Mouse (Mus musculus) liver, embryonic 14 days (tissue): Measurements from ENCODE around the gene Olfr320. TPM values are rescaled to one million over a fixed set of nuclear protein-coding genes. Genes with fewer than 3 reads are reported as not detected.

Experiments
- polyA plus RNA-seq: library from polyadenylated mRNA; depleted of rRNA; stranded (reverse); fragments of >200 nt; gene quantifications from 2 replicates; pipeline ENCODE4 v1.2.3, GENCODE M21; 2012; rRNA removed

Gene Olfr320
- not detected in 2 replicates for polyA plus RNA-seq

DNA sequence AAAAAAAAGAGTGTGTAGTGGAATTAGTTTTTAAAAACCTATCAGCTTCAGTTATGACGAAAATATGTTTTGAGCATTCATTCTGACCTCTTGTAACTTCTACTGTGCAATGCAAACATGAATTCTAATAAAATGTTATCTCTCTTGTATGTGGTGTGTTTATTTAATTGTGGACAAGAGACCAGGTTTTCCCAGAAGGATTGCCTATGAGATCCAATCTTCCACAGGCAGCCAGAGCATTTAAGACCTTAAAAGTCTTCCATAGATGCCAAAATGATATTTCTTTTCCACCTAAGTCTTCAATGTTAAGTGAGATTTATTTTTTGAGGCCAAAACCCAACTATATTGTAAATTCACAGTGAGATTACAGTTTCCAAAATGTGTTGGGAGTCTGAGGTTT, at the start of gene Olfr320:
Gene Olfr320, plus strand, starts transcription at position 301 of the 400 bp plus-strand sequence.

DNA sequence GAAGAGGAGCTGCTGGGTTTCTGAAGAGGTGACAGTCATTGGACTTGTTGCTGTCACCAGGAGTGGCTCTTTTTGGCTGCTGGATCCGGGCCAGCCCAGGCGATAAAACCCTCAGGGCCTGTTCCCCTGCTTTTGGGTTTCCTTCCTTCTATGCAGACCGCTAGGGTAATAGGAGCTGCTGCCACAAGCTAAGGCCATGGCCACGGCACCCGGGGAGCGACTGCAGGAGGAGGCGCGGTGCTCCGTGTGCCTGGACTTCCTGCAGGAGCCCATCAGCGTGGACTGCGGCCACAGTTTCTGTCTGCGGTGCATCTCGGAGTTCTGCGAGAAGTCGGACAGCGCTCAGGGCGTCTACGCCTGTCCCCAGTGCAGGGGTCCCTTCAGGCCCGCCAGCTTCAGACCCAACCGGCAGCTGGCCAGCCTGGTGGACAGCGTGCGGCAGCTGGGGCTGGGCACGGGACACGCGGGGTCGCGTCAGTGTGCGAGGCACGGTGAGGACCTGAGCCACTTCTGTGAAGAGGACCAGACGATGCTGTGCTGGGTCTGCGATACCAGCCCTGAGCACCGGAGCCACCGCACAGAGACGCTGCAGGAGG, 40.5 kb upstream of the Olfr320 start, which contains the start of gene Trim58:
Gene Trim58, plus strand, starts transcription at position 194 of the 596 bp plus-strand sequence.

DNA sequence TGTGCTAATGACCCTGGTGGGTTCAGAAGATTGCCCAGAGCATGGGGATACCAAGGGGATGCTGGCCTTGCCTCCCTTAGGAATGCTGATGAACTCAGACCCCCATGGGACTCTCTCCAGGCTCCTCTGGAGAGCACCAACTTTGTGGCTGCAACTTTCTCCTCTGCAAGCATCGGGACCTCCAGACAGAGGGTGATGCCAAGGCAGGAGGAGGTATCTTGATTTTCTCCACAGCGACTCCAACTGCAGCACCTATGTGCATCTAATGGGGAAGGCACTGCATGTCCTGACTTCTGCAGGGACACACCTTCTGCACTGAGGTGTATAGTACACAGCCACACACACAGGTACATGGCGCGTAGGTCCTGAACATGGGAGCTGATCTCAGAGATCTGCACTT, 22.3 kb upstream of the Olfr320 start, which contains the start of gene Olfr322:
Gene Olfr322, plus strand, starts transcription at position 187 of the 400 bp plus-strand sequence.

DNA sequence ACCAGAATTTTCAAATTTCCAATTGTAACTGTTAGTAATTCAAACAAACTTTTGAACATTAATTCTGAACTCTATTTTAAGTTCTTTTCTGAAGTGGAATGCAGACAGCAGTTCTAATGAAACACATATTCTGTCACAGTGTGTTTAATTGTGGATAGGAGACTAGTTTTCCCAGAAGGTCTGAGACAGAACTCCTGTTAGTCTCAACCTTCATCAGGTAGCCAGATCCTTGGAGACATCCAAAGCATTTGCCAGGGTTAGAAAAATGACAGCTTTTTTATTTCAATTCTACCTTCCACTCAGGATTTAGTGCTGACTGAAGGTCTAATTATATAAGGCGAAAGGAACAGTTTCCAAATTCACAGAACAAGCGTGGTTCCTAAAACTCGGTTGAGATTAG, 18.0 kb downstream of the Olfr320 start, which contains the start of gene Olfr319:
Gene Olfr319, plus strand, starts transcription at position 301 of the 400 bp plus-strand sequence.

GRCm38 (mm10) chr11:58723914-58724313, 43.0 kb downstream of the Olfr320 start, which contains the start of gene Olfr318:
Gene Olfr318, minus strand, starts transcription at chr11:58724014.

Other genes with a start within 250 kb of the Olfr320 start
- gene Gm12253, start 248.5 kb upstream of the Olfr320 start, polyA plus RNA-seq, result not detected in 2 replicates
- gene Lypd9, start 228.2 kb upstream of the Olfr320 start, polyA plus RNA-seq, result not detected in 2 replicates
- gene Olfr30, start 218.8 kb upstream of the Olfr320 start, polyA plus RNA-seq, result not detected in 2 replicates
- not detected in 2 replicates for gene Olfr332, start 188.5 kb upstream of the Olfr320 start, polyA plus RNA-seq
- gene Olfr331, start 178.5 kb upstream of the Olfr320 start, polyA plus RNA-seq, result not detected in 2 replicates
- not detected in 2 replicates for gene Olfr330, start 146.3 kb upstream of the Olfr320 start, polyA plus RNA-seq
- gene Olfr329-ps, start 134.7 kb upstream of the Olfr320 start, polyA plus RNA-seq, result not detected in 2 replicates
- not detected in 2 replicates for gene Olfr328, start 125.5 kb upstream of the Olfr320 start, polyA plus RNA-seq
- gene Olfr224, start 110.5 kb upstream of the Olfr320 start, polyA plus RNA-seq, result not detected in 2 replicates
- not detected in 2 replicates for gene Olfr325, start 103.4 kb upstream of the Olfr320 start, polyA plus RNA-seq
- gene Olfr324, start 86.0 kb upstream of the Olfr320 start, polyA plus RNA-seq, result not detected in 2 replicates
- not detected in 2 replicates for gene 2210407C18Rik, start 65.0 kb upstream of the Olfr320 start, polyA plus RNA-seq
- not detected in 2 replicates for gene Olfr323, start 50.6 kb upstream of the Olfr320 start, polyA plus RNA-seq
- 8.3 and 10.1 TPM in 2 replicates for gene Trim58, start 40.6 kb upstream of the Olfr320 start, polyA plus RNA-seq
- 0.03 TPM in 2 replicates for gene Olfr322, start 22.3 kb upstream of the Olfr320 start, polyA plus RNA-seq
- gene Olfr319, start 18.1 kb downstream of the Olfr320 start, polyA plus RNA-seq, result not detected in 2 replicates
- gene Olfr318, start 42.9 kb downstream of the Olfr320 start, polyA plus RNA-seq, result not detected in 2 replicates
- not detected in 2 replicates for gene Olfr317, start 58.1 kb downstream of the Olfr320 start, polyA plus RNA-seq
- not detected in 2 replicates for gene Olfr316, start 71.6 kb downstream of the Olfr320 start, polyA plus RNA-seq
- not detected in 2 replicates for gene Olfr315, start 92.1 kb downstream of the Olfr320 start, polyA plus RNA-seq
- not detected in 2 replicates for gene Olfr314, start 101.9 kb downstream of the Olfr320 start, polyA plus RNA-seq
- gene Fam183b, start 120.9 kb downstream of the Olfr320 start, polyA plus RNA-seq, result 0.07 TPM in 1 of 2 replicates, not detected in the other
- not detected in 2 replicates for gene Olfr313, start 133.9 kb downstream of the Olfr320 start, polyA plus RNA-seq
- gene Olfr312, start 148.1 kb downstream of the Olfr320 start, polyA plus RNA-seq, result not detected in 2 replicates
- not detected in 2 replicates for gene Olfr311, start 158.2 kb downstream of the Olfr320 start, polyA plus RNA-seq
- 2.5 and 2.6 TPM in 2 replicates for gene Gm12258, start 166.1 kb downstream of the Olfr320 start, polyA plus RNA-seq
- gene 2810021J22Rik, start 186.1 kb downstream of the Olfr320 start, polyA plus RNA-seq, result 1.6 and 1.8 TPM in 2 replicates
- 4.9 and 5.1 TPM in 2 replicates for gene Zfp39, start 223.1 kb downstream of the Olfr320 start, polyA plus RNA-seq
- 17.3 and 19.1 TPM in 2 replicates for gene Btnl10, start 236.8 kb downstream of the Olfr320 start, polyA plus RNA-seq